Mouse (Mus musculus): ENCODE measurements around the gene Foxc2. TPM values are rescaled to one million over a fixed set of nuclear protein-coding genes. Genes with fewer than 3 reads are reported as not detected.

Foxc2 gene
- polyA plus RNA-seq, 1 experiment from 2014 or later = 42.5 TPM

GRCm38 (mm10) chr8:121080361-121081090 is 35.4 kb upstream of the Foxc2 start:
- H3K9me3 ChIP-seq (replicated peaks; ENCODE audit: low read length) = no peaks in the 10 kb centered on the region
- no peak for ATAC-seq (replicated peaks; ENCODE audit: low FRiP score, low read depth)
- H3K4me2 ChIP-seq (ENCODE audit: low read length) = no peak overlapping the region
- WGBS = 2% methylated on average over 49 of the region's 49 CpGs
- DNase-seq (ENCODE audit: low spot score) = no peak
- H3K36me3 ChIP-seq (ENCODE audit: insufficient read depth, low read length) = no peaks in the 10 kb centered on the region
- no peak for TF ChIP-seq CTCF (IDR thresholded peaks at IDR 0.05; ENCODE audit: low read depth)
- H3K4me3 ChIP-seq (replicated peaks; ENCODE audit: low read depth, low read length) = no peak overlapping the region
- H3K9ac ChIP-seq (ENCODE audit: low read depth, low read length) = no peak overlapping the region
- peaks cover 10% of the 10 kb centered on the region; the same call in 1 of the 2 replicates for H3K4me1 ChIP-seq (replicated peaks; ENCODE audit: insufficient read depth, low read length)
- no peak overlapping the region for H3K27ac ChIP-seq
- H3K27me3 ChIP-seq (ENCODE audit: insufficient read depth, low read length) = peaks cover 96% of the 10 kb centered on the region

GRCm38 (mm10) chr8:121081398-121081797 is 34.6 kb upstream of the Foxc2 start:
- WGBS = 3% methylated on average over 7 of the region's 7 CpGs
- TF ChIP-seq CTCF (IDR thresholded peaks at IDR 0.05; ENCODE audit: low read depth) = no peak
- Histone ChIP-seq H3K9me3 (replicated peaks; ENCODE audit: low read length) (no peaks in the 10 kb centered on the region), H3K9ac (ENCODE audit: low read depth, low read length) (no peak overlapping the region), H3K27me3 (ENCODE audit: insufficient read depth, low read length) (peaks cover 96% of the 10 kb centered on the region), H3K36me3 (ENCODE audit: insufficient read depth, low read length) (no peaks in the 10 kb centered on the region), H3K4me1 (replicated peaks; ENCODE audit: insufficient read depth, low read length) (peaks cover 10% of the 10 kb centered on the region; the same call in 1 of the 2 replicates), H3K27ac (no peak overlapping the region), H3K4me2 (ENCODE audit: low read length) (no peak overlapping the region), H3K4me3 (replicated peaks; ENCODE audit: low read depth, low read length) (no peak overlapping the region)
- ATAC-seq (replicated peaks; ENCODE audit: low FRiP score, low read depth) (no peak), DNase-seq (ENCODE audit: low spot score) (no peak)

DNA sequence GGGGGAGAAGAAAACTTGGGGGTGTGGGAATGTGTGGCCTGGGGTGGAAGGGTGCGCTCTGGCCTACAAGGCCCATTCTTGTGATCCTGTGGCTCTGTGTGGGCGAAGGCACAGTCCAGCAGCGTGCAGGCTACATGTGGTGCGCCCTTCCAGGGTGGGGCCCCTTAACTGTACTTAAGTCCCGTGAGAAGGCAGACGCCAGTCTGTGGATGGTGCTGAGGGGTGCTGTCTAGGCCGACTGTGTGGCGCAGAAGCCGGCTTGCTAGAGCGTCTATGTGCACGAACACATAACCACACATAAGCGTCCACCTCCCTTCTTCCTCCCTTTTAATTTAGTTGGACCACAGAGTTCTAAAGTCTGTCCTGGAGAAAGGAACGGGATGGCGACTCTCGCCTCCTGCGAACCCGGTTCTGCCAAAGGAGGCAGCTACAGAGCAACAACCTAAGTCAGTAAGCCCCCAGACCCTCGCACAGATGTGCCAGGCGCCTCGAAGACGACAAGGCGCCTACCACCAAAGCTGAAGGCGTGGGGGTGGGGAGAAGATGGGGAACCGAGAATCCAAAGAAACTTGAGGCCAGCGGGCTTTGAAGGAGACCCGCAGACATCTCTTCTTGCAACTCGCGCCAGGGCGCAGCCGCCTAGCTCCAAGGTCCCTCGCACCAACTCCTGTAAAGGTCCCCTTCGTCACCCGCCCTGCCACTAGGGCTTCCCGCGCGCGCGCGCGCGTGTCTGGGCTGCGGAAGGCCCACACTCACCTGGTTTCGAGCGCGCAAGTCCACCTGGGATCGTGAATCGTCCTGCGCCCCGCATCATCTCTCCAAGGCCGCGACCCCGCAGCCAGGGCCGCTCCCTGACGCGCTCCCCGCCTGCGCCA is 33.5 kb upstream of the Foxc2 start:
- Histone ChIP-seq H3K9me3 (replicated peaks; ENCODE audit: low read length) (no peaks in the 10 kb centered on the region), H3K4me2 (ENCODE audit: low read length) (peak overlapping the region; percentile 99), H3K27me3 (ENCODE audit: insufficient read depth, low read length) (peaks cover 96% of the 10 kb centered on the region), H3K4me1 (replicated peaks; ENCODE audit: insufficient read depth, low read length) (peaks cover 10% of the 10 kb centered on the region; the same call in 1 of the 2 replicates), H3K9ac (ENCODE audit: low read depth, low read length) (no peak overlapping the region), H3K36me3 (ENCODE audit: insufficient read depth, low read length) (no peaks in the 10 kb centered on the region), H3K27ac (no peak overlapping the region), H3K4me3 (replicated peaks; ENCODE audit: low read depth, low read length) (peak overlapping the region; percentile 59)
- 3% methylated on average over 57 of the region's 57 CpGs for WGBS
- TF ChIP-seq CTCF (IDR thresholded peaks at IDR 0.05; ENCODE audit: low read depth) = no peak
- no peak for ATAC-seq (replicated peaks; ENCODE audit: low FRiP score, low read depth)
- no peak for DNase-seq (ENCODE audit: low spot score)

GRCm38 (mm10) chr8:121083093-121083935 is 32.7 kb upstream of the Foxc2 start:
- peak overlapping the region; percentile 49; the same call in 1 of the 2 replicates for H3K9ac ChIP-seq (ENCODE audit: low read depth, low read length)
- H3K27ac ChIP-seq = no peak overlapping the region
- under 1% methylated on average over 82 of the region's 89 CpGs for WGBS

GRCm38 (mm10) chr8:121083936-121084209 is 32.1 kb upstream of the Foxc2 start:
- 0% methylated on average over 11 of the region's 27 CpGs for WGBS
- Histone ChIP-seq H3K4me2 (ENCODE audit: low read length) (peak overlapping the region; percentile 99), H3K9me3 (replicated peaks; ENCODE audit: low read length) (no peaks in the 10 kb centered on the region), H3K4me3 (replicated peaks; ENCODE audit: low read depth, low read length) (peak overlapping the region; percentile 59), H3K4me1 (replicated peaks; ENCODE audit: insufficient read depth, low read length) (peaks cover 10% of the 10 kb centered on the region; the same call in 1 of the 2 replicates), H3K27me3 (ENCODE audit: insufficient read depth, low read length) (peaks cover 98% of the 10 kb centered on the region), H3K36me3 (ENCODE audit: insufficient read depth, low read length) (no peaks in the 10 kb centered on the region), H3K27ac (no peak overlapping the region), H3K9ac (ENCODE audit: low read depth, low read length) (peak overlapping the region; percentile 49; the same call in 1 of the 2 replicates)
- TF ChIP-seq CTCF (IDR thresholded peaks at IDR 0.05; ENCODE audit: low read depth) = no peak
- ATAC-seq (replicated peaks; ENCODE audit: low FRiP score, low read depth) (no peak), DNase-seq (ENCODE audit: low spot score) (no peak)

More at GRCm38 (mm10) chr8:121083093-121083935, 32.7 kb upstream of the Foxc2 start:
- DNase-seq (ENCODE audit: low spot score) = peak; percentile 85
- peak; percentile 55; the same call in 1 of the 2 replicates for ATAC-seq (replicated peaks; ENCODE audit: low FRiP score, low read depth)
- H3K27me3 ChIP-seq (ENCODE audit: insufficient read depth, low read length) = peaks cover 97% of the 10 kb centered on the region
- peak overlapping the region; percentile 99 for H3K4me2 ChIP-seq (ENCODE audit: low read length)
- peaks cover 10% of the 10 kb centered on the region; the same call in 1 of the 2 replicates for H3K4me1 ChIP-seq (replicated peaks; ENCODE audit: insufficient read depth, low read length)
- no peak for TF ChIP-seq CTCF (IDR thresholded peaks at IDR 0.05; ENCODE audit: low read depth)
- H3K9me3 ChIP-seq (replicated peaks; ENCODE audit: low read length) = no peaks in the 10 kb centered on the region
- no peaks in the 10 kb centered on the region for H3K36me3 ChIP-seq (ENCODE audit: insufficient read depth, low read length)
- peak overlapping the region; percentile 59 for H3K4me3 ChIP-seq (replicated peaks; ENCODE audit: low read depth, low read length)
